Mouse (Mus musculus) midbrain, embryonic 10.5 days (tissue): ENCODE results near the gene Rabgap1l. TPM values are rescaled to one million over a fixed set of nuclear protein-coding genes. Genes with fewer than 3 reads are reported as not detected.
"Not testable (repeated sequence)": the region's sequence is repeated elsewhere in the genome, so short reads cannot be mapped to it uniquely, and the experiment has no call there.

ENCODE experiments used
- DNase-seq: peaks from one replicate; pipeline ENCODE4 v3.0.0-alpha.2; 2017; ENCODE audit warnings: low spot score
- H3K27ac ChIP-seq: fragments of 300-500 bp; sonication (generic); replicated peaks from 2 replicates; pipeline ENCODE4 v1.5.1; 2016; ENCODE audit warnings: mild to moderate bottlenecking
- H3K27me3 ChIP-seq: fragments of 300-500 bp; sonication (generic); 2 replicates; pipeline ENCODE4 v1.6.1; 2016; ENCODE audit warnings: low read depth, mild to moderate bottlenecking; ENCODE audit not compliant: poor library complexity, severe bottlenecking
- H3K36me3 ChIP-seq: fragments of 300-500 bp; sonication (generic); 2 replicates; pipeline ENCODE4 v1.6.1; 2016; ENCODE audit warnings: mild to moderate bottlenecking, moderate library complexity
- H3K4me1 ChIP-seq: fragments of 300-500 bp; sonication (generic); 2 replicates; pipeline ENCODE4 v1.6.1; 2016
- H3K4me3 ChIP-seq: fragments of 300-500 bp; sonication (generic); 2 replicates; pipeline ENCODE4 v1.5.1; 2016; ENCODE audit warnings: mild to moderate bottlenecking, moderate library complexity
- H3K9me3 ChIP-seq: fragments of 300-500 bp; sonication (generic); replicated peaks from 2 replicates; pipeline ENCODE4 v1.6.1; 2016; ENCODE audit warnings: mild to moderate bottlenecking
- WGBS: fragments of 180-500 bp; shearing (Covaris S2); methylation state at CpG from one replicate; pipeline ENCODE4 v1.1.7; 2016; 5-methylcytosine and 5-hydroxymethylcytosine counted together
- polyA plus RNA-seq: library from polyadenylated mRNA; unstranded; fragments of >200 nt; fragmentation: Nextera tagmentation; extraction: Ambion mirVana; gene quantifications from 2 replicates; pipeline ENCODE4 v1.2.1, GENCODE M21; 2016

Rabgap1l gene
- polyA plus RNA-seq, 1 experiment from 2014 or later, result 6.8 TPM

DNA sequence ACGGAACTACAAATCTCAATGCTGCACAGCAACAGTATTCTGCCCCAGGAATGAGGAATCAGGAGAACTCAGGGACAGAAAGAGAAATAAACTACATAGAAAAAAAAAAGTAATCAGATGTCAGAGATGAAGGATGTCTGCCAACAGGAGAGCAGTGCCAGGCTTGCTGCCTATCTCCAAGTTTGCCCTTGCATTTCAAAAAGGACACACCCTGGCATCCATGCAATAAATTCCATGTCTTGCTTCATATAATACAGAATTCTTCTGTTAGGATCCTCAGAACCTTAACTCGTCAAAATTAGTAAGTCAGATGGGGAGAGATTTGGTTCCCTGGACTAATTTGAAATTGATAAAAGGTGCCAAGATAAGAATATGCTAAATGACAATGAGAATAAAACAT is 492.3 kb downstream of the Rabgap1l start:
- no peaks in the 10 kb centered on the region for H3K9me3 ChIP-seq
- H3K27ac ChIP-seq, result no peak overlapping the region
- DNase-seq, result no peak
- 93% methylated on average over 2 of the region's 2 CpGs for WGBS
- H3K36me3 ChIP-seq, result no peaks in the 10 kb centered on the region
- no peak overlapping the region for H3K4me3 ChIP-seq
- peaks cover 7% of the 10 kb centered on the region; the same call in 1 of the 2 replicates for H3K4me1 ChIP-seq
- no peaks in the 10 kb centered on the region for H3K27me3 ChIP-seq

DNA sequence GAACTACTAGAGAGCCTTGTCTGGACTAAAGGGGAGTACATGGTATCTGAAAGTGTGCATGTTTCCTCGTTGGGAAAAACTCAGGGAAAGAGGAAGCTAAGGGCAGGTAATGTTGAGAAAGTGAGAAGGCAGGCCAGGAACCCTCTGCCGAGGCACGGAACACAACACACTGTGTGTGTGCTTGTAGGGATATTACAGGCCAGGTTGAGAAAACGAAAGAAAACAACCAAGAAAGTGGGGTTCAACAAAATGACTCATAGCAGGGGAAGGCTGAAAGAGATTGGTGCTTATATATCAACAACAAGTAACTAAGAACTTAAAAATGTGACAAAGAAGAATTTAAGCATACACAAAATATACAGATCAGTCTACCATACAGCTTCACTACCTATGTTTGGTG is 493.0 kb downstream of the Rabgap1l start:
- Histone ChIP-seq H3K27me3 (no peaks in the 10 kb centered on the region), H3K9me3 (no peaks in the 10 kb centered on the region), H3K27ac (no peak overlapping the region), H3K4me1 (peaks cover 5% of the 10 kb centered on the region; the same call in 1 of the 2 replicates), H3K4me3 (no peak overlapping the region), H3K36me3 (no peaks in the 10 kb centered on the region)
- DNase-seq, result no peak
- WGBS, result 81% methylated on average over 4 of the region's 4 CpGs

DNA sequence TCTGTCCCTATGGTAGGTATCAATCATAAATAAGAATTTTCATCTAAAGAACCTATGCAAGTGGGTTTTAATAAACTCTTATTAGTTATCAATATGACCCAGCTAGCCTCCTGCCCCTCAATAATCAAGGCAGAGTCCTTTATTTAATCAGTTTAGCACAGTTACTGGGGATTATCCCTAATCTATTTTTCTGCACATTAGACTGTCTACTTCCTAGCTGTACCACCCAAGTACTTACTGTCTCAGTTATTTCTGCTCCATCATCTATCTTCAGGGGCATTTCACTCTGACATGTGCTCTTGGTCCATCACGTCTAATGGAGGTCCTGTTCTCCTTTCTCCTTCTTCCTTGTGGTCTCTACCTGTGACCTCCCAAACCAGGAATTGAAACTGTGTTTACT is 494.1 kb downstream of the Rabgap1l start:
- H3K9me3 ChIP-seq, result no peaks in the 10 kb centered on the region
- H3K27ac ChIP-seq, result no peak overlapping the region
- H3K4me1 ChIP-seq, result peaks cover 4% of the 10 kb centered on the region; the same call in 1 of the 2 replicates
- no peaks in the 10 kb centered on the region for H3K27me3 ChIP-seq
- H3K36me3 ChIP-seq, result no peaks in the 10 kb centered on the region
- WGBS, result 77% methylated on average over 1 of the region's 1 CpGs
- no peak for DNase-seq
- H3K4me3 ChIP-seq, result no peak overlapping the region

- WGBS, result 85% methylated on average over 3 of the region's 3 CpGs
- Histone ChIP-seq H3K9me3 (no peaks in the 10 kb centered on the region), H3K4me3 (no peak overlapping the region), H3K27me3 (no peaks in the 10 kb centered on the region), H3K27ac (no peak overlapping the region), H3K4me1 (peaks cover 4% of the 10 kb centered on the region; the same call in 1 of the 2 replicates), H3K36me3 (no peaks in the 10 kb centered on the region)
- no peak for DNase-seq
Observed at GRCm38 (mm10) chr1:160297701-160298100, 495.3 kb downstream of the Rabgap1l start.

DNA sequence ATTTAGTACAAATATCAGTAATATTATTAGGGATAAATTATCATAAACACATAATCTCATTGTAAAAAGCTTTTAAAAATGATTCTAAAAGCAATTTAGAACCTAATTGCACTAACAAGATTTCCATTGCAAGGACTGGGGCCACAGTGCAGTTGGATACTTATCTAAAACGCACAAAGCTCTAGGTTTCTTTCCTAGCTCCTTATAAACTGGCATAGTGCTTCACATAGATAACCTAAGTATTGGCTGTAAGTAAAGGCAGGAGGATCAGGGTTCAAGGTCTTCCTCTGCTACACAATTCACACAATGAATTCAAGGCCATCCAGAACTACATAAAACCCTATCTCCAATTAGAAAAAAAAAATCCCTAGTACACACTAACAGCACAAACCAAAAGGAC is 497.7 kb downstream of the Rabgap1l start:
- 86% methylated on average over 1 of the region's 1 CpGs for WGBS
- no peak overlapping the region for H3K4me3 ChIP-seq
- H3K36me3 ChIP-seq, result no peaks in the 10 kb centered on the region
- H3K9me3 ChIP-seq, result no peaks in the 10 kb centered on the region
- H3K4me1 ChIP-seq, result peaks cover 4% of the 10 kb centered on the region; the same call in 1 of the 2 replicates
- H3K27me3 ChIP-seq, result no peaks in the 10 kb centered on the region
- DNase-seq, result no peak
- H3K27ac ChIP-seq, result no peak overlapping the region

DNA sequence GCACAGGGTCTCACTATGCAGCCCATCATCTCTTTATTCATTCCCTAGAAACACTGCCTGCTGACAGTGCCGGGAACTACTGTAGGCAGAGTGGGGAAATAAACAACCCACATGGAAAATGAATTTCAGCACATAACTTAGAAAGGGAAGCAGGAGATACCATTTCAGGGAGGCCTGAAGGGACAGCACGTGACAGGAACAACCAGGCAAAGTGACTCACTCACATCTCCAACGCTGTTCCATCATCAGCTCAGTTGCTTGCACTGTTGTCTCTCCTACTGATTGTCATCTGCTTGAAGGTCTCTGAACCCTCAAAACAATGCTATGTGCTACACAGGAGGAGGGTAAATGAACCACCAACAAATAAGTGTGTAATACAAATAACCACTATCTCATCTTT is 499.5 kb downstream of the Rabgap1l start:
- H3K27ac ChIP-seq, result no peak overlapping the region
- no peak for DNase-seq
- H3K4me3 ChIP-seq, result no peak overlapping the region
- WGBS, result 91% methylated on average over 3 of the region's 3 CpGs
- no peaks in the 10 kb centered on the region for H3K9me3 ChIP-seq
- no peaks in the 10 kb centered on the region for H3K36me3 ChIP-seq
- peaks cover 4% of the 10 kb centered on the region; the same call in 1 of the 2 replicates for H3K4me1 ChIP-seq
- no peaks in the 10 kb centered on the region for H3K27me3 ChIP-seq

DNA sequence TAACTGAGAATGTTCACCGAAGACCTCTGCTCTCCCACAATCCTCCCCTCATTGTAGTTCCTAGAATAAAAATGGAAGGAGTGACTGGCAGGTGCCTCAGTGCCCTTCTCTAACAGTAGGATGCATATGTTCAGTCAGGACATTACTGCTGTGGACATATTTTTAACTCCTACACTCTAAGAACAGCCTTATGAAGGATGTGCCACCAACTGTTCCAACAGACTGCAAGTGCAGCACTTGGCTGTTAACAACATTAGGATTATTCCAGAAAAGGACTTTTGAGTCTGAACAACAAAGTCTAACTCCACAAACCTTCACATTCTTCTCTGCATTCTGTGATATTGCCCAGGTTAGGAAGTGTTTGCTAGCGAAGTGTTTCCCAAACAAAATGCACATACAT is 501.0 kb downstream of the Rabgap1l start:
- Histone ChIP-seq H3K4me1 (no peaks in the 10 kb centered on the region), H3K36me3 (no peaks in the 10 kb centered on the region), H3K27me3 (no peaks in the 10 kb centered on the region), H3K4me3 (no peak overlapping the region), H3K9me3 (no peaks in the 10 kb centered on the region), H3K27ac (no peak overlapping the region)
- DNase-seq, result no peak
- WGBS, result 86% methylated on average over 2 of the region's 2 CpGs

DNA sequence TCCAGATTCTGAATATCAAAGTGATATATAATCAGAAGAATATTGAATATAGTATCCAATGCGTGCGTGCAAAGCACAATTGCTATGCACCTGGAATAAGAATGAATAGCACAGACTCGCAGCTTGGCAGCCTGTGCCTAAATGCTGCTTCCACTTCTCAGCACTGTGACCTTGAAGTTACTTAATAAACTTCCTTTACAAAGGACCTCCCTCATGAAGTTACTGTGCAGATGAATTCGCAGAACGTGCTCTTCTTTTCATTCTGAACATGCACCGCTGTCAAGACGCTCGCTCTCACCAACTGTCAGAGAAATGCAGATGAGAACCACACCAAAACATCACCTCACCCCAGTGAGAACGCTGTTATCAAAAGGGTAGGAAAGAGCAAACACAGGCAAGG is 502.8 kb downstream of the Rabgap1l start:
- no peaks in the 10 kb centered on the region for H3K27me3 ChIP-seq
- no peaks in the 10 kb centered on the region for H3K9me3 ChIP-seq
- 87% methylated on average over 9 of the region's 9 CpGs for WGBS
- H3K4me1 ChIP-seq, result no peaks in the 10 kb centered on the region
- H3K27ac ChIP-seq, result no peak overlapping the region
- H3K36me3 ChIP-seq, result no peaks in the 10 kb centered on the region
- no peak for DNase-seq
- H3K4me3 ChIP-seq, result no peak overlapping the region

GRCm38 (mm10) chr1:160287058-160287645 is 505.9 kb downstream of the Rabgap1l start:
- Histone ChIP-seq H3K4me1 (no peaks in the 10 kb centered on the region), H3K4me3 (no peak overlapping the region), H3K27me3 (no peaks in the 10 kb centered on the region), H3K36me3 (no peaks in the 10 kb centered on the region), H3K9me3 (no peaks in the 10 kb centered on the region), H3K27ac (no peak overlapping the region; the same call in 1 of the 2 replicates)
- 72% methylated on average over 5 of the region's 5 CpGs for WGBS
- DNase-seq, result no peak

- no peak for DNase-seq
- Histone ChIP-seq H3K4me3 (no peak overlapping the region), H3K36me3 (no peaks in the 10 kb centered on the region), H3K9me3 (no peaks in the 10 kb centered on the region), H3K27me3 (no peaks in the 10 kb centered on the region), H3K27ac (no peak overlapping the region), H3K4me1 (no peaks in the 10 kb centered on the region)
- 80% methylated on average over 7 of the region's 7 CpGs for WGBS
Observed at GRCm38 (mm10) chr1:160286400-160287057, 506.5 kb downstream of the Rabgap1l start.

DNA sequence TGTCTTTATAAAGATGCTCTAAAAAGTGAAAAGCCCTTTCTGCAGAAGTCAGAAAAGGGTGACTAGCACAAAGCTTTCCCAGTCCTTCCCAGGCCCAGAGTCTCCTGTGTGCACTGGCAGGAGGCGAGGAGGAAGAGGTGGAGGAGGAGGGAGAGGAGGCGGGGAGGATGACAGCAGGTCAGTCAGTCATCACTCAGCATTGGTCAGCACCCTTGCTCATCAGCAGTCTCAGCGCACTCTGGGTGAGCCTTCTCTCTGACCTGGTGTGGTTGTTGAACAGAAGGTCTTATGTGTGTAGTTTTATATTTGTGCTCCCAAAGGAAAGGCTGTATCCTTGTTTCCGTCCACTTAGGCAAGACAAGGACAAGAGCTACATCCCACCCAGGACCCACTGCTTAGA is 508.8 kb downstream of the Rabgap1l start:
- Histone ChIP-seq H3K27ac (no peak overlapping the region), H3K4me1 (no peaks in the 10 kb centered on the region; the same call in 1 of the 2 replicates), H3K36me3 (no peaks in the 10 kb centered on the region), H3K9me3 (no peaks in the 10 kb centered on the region), H3K27me3 (no peaks in the 10 kb centered on the region), H3K4me3 (no peak overlapping the region)
- 74% methylated on average over 4 of the region's 4 CpGs for WGBS
- DNase-seq, result no peak

DNA sequence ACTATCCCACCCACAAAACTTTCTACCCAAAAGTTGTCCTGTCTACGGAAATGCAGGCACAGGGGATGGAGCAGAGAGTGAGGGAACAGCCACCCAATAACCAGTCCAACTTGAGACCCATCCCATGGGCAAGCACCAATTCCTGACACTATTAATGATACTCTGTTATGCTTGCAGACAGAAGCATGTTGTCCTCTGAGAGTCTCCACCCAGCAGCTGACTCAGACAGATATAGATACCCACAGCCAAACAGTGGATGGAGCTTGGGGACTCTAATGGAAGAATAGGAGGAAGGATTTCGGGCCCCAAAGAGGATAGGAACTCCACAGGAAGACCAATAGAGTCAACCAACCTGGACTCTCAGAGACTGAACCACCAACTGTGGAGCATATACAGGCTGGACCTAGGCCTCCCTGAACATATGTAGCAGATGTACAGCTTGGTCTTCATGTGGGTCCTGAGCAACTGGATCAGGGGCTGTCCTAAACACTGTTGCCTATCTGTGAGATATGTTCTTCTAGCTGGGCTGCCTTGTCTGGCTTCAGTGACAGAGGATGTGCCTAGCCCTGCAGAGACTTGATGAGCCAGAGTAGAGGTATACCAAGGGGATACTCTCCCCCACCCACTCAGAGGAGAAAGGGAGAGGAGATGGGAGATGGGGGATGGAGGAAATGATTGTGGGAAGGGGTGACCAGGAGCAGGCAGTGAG is 510.7 kb downstream of the Rabgap1l start:
- not testable (repeated sequence) for H3K27me3 ChIP-seq, H3K36me3 ChIP-seq, H3K4me3 ChIP-seq, DNase-seq, H3K27ac ChIP-seq, H3K9me3 ChIP-seq, H3K4me1 ChIP-seq
- 89% methylated on average over 2 of the region's 2 CpGs for WGBS
